10 mouse cellular contexts compared by ENCODE assay signal in genomic region chr7:45654424-45655047, GRCm38 (mm10). TPM values are rescaled to one million over a fixed set of nuclear protein-coding genes. Genes with fewer than 3 reads are reported as not detected.
DNase-seq lines count a peak whose midpoint lies in the region; ATAC-seq lines count a peak whose summit lies in the region.
"Had no signal": no experiment of that assay in that cellular context is flagged by ENCODE, and none has a peak within 500 bp of the region (broad histone marks: within the 10 kb centered on the region; RNA-seq: fewer than 3 reads in every experiment).

No protein-coding gene starts in this region.

- H3K4me2 ChIP-seq in lung, embryonic 15.5 days: peak overlapping the region; percentile 50
- peak overlapping the region; percentile 24; the same call in 1 of the 2 replicates for H3K4me2 ChIP-seq in forebrain, embryonic 12.5 days
- H3K4me2 ChIP-seq in liver, embryonic 11.5 days: peak overlapping the region; percentile 40
- peak overlapping the region; percentile 42 for H3K4me2 ChIP-seq in stomach, embryonic 16.5 days (ENCODE audit: low read depth, low read length)

- ATAC-seq in lung, embryonic 15.5 days (ENCODE audit: borderline replicate concordance, extremely low read depth, low FRiP score, low TSS enrichment): peak; percentile 46; the same call in 1 of the 2 replicates
- ATAC-seq in forebrain, embryonic 12.5 days (ENCODE audit: low FRiP score): peak; percentile 57; the same call in 1 of the 2 replicates
- ATAC-seq in liver, embryonic 11.5 days (replicated peaks; ENCODE audit: low FRiP score): no peak
- ATAC-seq in stomach, embryonic 16.5 days (ENCODE audit: insufficient read depth, low FRiP score): 0 out of 2 replicates have a peak, but pooled peaks have one; percentile 2
- no peak for ATAC-seq in megakaryocyte-erythroid progenitor cell, adult 5-6 weeks (replicated peaks; ENCODE audit: low FRiP score, low TSS enrichment, poor library complexity, severe bottlenecking)

- no peaks in the 10 kb centered on the region for H3K9me3 ChIP-seq in lung, embryonic 15.5 days
- H3K9me3 ChIP-seq in forebrain, embryonic 12.5 days: no peaks in the 10 kb centered on the region
- H3K9me3 ChIP-seq in liver, embryonic 11.5 days (ENCODE audit: control insufficient read depth, low read length): no peaks in the 10 kb centered on the region
- H3K9me3 ChIP-seq in stomach, embryonic 16.5 days (replicated peaks; ENCODE audit: control insufficient read depth, low read length): no peaks in the 10 kb centered on the region; the same call in 1 of the 2 replicates

- H3K4me3 ChIP-seq in lung, embryonic 15.5 days: peak overlapping the region; percentile 12; the same call in 1 of the 2 replicates
- peak overlapping the region; percentile 10; the same call in 1 of the 2 replicates for H3K4me3 ChIP-seq in forebrain, embryonic 12.5 days (replicated peaks)
- 0 out of 2 replicates have a peak overlapping the region, but pooled peaks have one; percentile 8 for H3K4me3 ChIP-seq in liver, embryonic 11.5 days (ENCODE audit: low read depth, low read length)
- H3K4me3 ChIP-seq in stomach, embryonic 16.5 days (replicated peaks; ENCODE audit: low read length): peak overlapping the region; percentile 12

- whole genome bisulfite sequencing in lung, embryonic 15.5 days: 26% methylated on average over 17 of the region's 17 CpGs
- WGBS in forebrain, embryonic 12.5 days: 27% methylated on average over 17 of the region's 17 CpGs
- 33% methylated on average over 17 of the region's 17 CpGs for WGBS in liver, embryonic 11.5 days
- 33% methylated on average over 17 of the region's 17 CpGs for WGBS in stomach, embryonic 16.5 days

- no peak overlapping the region for H3K9ac ChIP-seq in lung, embryonic 15.5 days
- no peak overlapping the region for H3K9ac ChIP-seq in forebrain, embryonic 12.5 days
- no peak overlapping the region for H3K9ac ChIP-seq in liver, embryonic 11.5 days (ENCODE audit: low read depth, low read length)
- peak overlapping the region; percentile 42 for H3K9ac ChIP-seq in stomach, embryonic 16.5 days (ENCODE audit: low read length)

- DNase-seq in lung, postnatal 14 days: no peak
- DNase-seq in liver, embryonic 11.5 days (ENCODE audit: low spot score): no peak
- no peak for DNase-seq in adrenal gland, postnatal 10 days
- no peak for DNase-seq in layer of hippocampus, postnatal 36 days
- DNase-seq: adrenal gland, postnatal 14 days; right cerebral cortex, postnatal 14 days had no signal

- no peaks in the 10 kb centered on the region for H3K36me3 ChIP-seq in lung, embryonic 15.5 days
- H3K36me3 ChIP-seq in forebrain, embryonic 12.5 days (replicated peaks): no peaks in the 10 kb centered on the region
- no peaks in the 10 kb centered on the region for H3K36me3 ChIP-seq in liver, embryonic 11.5 days (ENCODE audit: control insufficient read depth, insufficient read depth, low read length)
- no peaks in the 10 kb centered on the region for H3K36me3 ChIP-seq in stomach, embryonic 16.5 days (ENCODE audit: control insufficient read depth, insufficient read depth, low read length)

- no peaks in the 10 kb centered on the region for H3K27me3 ChIP-seq in lung, embryonic 15.5 days
- H3K27me3 ChIP-seq in forebrain, embryonic 12.5 days: no peaks in the 10 kb centered on the region
- no peaks in the 10 kb centered on the region for H3K27me3 ChIP-seq in liver, embryonic 11.5 days (replicated peaks; ENCODE audit: control insufficient read depth, insufficient read depth, low read length)
- H3K27me3 ChIP-seq in stomach, embryonic 16.5 days (ENCODE audit: control insufficient read depth, insufficient read depth, low read length): no peaks in the 10 kb centered on the region

- H3K4me1 ChIP-seq in lung, embryonic 15.5 days: peaks cover 7% of the 10 kb centered on the region
- peaks cover 9% of the 10 kb centered on the region for H3K4me1 ChIP-seq in forebrain, embryonic 12.5 days
- no peaks in the 10 kb centered on the region; the same call in 1 of the 2 replicates for H3K4me1 ChIP-seq in liver, embryonic 11.5 days (replicated peaks; ENCODE audit: control insufficient read depth, insufficient read depth, low read length)
- H3K4me1 ChIP-seq in stomach, embryonic 16.5 days (ENCODE audit: control insufficient read depth, insufficient read depth, low read length): peaks cover 8% of the 10 kb centered on the region

- H3K27ac ChIP-seq in lung, embryonic 15.5 days: no peak overlapping the region
- H3K27ac ChIP-seq in forebrain, embryonic 12.5 days: no peak overlapping the region
- H3K27ac ChIP-seq in liver, embryonic 11.5 days (ENCODE audit: low read depth, low read length): no peak overlapping the region
- peak overlapping the region; percentile 16; the same call in 1 of the 2 replicates for H3K27ac ChIP-seq in stomach, embryonic 16.5 days (ENCODE audit: low read length)

RNA-seq across cellular contexts. Expression of gene Fut2, which starts 11.7 kb away (rescaled TPM):
- 0.57 and 0.69 TPM in 2 replicates for polyA plus RNA-seq in lung, embryonic 15.5 days (2015; fragmentation: Nextera tagmentation; extraction: Ambion mirVana)
- polyA plus RNA-seq in forebrain, embryonic 12.5 days (2016; fragmentation: Nextera tagmentation; extraction: Ambion mirVana): 0.11 TPM in 1 of 2 replicates, not detected in the other
- 0.08 TPM in 1 of 2 replicates, not detected in the other for polyA plus RNA-seq in liver, embryonic 11.5 days (2014; fragmentation: Nextera tagmentation; extraction: Ambion mirVana)
- polyA plus RNA-seq in stomach, embryonic 16.5 days (2015; fragmentation: Nextera tagmentation; extraction: Ambion mirVana): 13.8 and 18.8 TPM in 2 replicates
- not detected for total RNA-seq in adrenal gland, postnatal 10 days (2021)
- total RNA-seq in layer of hippocampus, postnatal 36 days (2021): under 1 TPM in 1 of 2 experiments, not detected in 1; 0.18 TPM
- not detected in 2 replicates for total RNA-seq in megakaryocyte-erythroid progenitor cell, adult 5-6 weeks (2014; fragmentation: Nextera tagmentation)
- total RNA-seq in megakaryocyte-erythroid progenitor cell, adult 5-6 weeks (2017): not detected in 2 replicates
- total RNA-seq: adrenal gland, postnatal 14 days had no signal

RNA-seq across cellular contexts. Expression of gene Mamstr, which starts 14.8 kb away (rescaled TPM):
- polyA plus RNA-seq in lung, embryonic 15.5 days (2015; fragmentation: Nextera tagmentation; extraction: Ambion mirVana): 7.7 and 9.5 TPM in 2 replicates
- polyA plus RNA-seq in forebrain, embryonic 12.5 days (2016; fragmentation: Nextera tagmentation; extraction: Ambion mirVana): 2.6 and 3.1 TPM in 2 replicates
- 0.69 and 0.73 TPM in 2 replicates for polyA plus RNA-seq in liver, embryonic 11.5 days (2014; fragmentation: Nextera tagmentation; extraction: Ambion mirVana)
- polyA plus RNA-seq in stomach, embryonic 16.5 days (2015; fragmentation: Nextera tagmentation; extraction: Ambion mirVana): 10.9 and 14.2 TPM in 2 replicates
- total RNA-seq in adrenal gland, postnatal 10 days (2021): 10 to 100 TPM in 1 of 2 experiments, 1 to 10 TPM in 1; 8.3 to 13.2 TPM
- total RNA-seq in layer of hippocampus, postnatal 36 days (2021): 1 to 10 TPM; 2.3 to 2.8 TPM
- not detected in 2 replicates for total RNA-seq in megakaryocyte-erythroid progenitor cell, adult 5-6 weeks (2014; fragmentation: Nextera tagmentation)
- not detected in 2 replicates for total RNA-seq in megakaryocyte-erythroid progenitor cell, adult 5-6 weeks (2017)

RNA-seq across cellular contexts. Expression of gene Rasip1, which starts 27.2 kb away (rescaled TPM):
- 32.4 and 33.3 TPM in 2 replicates for polyA plus RNA-seq in lung, embryonic 15.5 days (2015; fragmentation: Nextera tagmentation; extraction: Ambion mirVana)
- 8.3 and 8.9 TPM in 2 replicates for polyA plus RNA-seq in forebrain, embryonic 12.5 days (2016; fragmentation: Nextera tagmentation; extraction: Ambion mirVana)
- 8.0 and 9.3 TPM in 2 replicates for polyA plus RNA-seq in liver, embryonic 11.5 days (2014; fragmentation: Nextera tagmentation; extraction: Ambion mirVana)
- 3.3 and 4.4 TPM in 2 replicates for polyA plus RNA-seq in stomach, embryonic 16.5 days (2015; fragmentation: Nextera tagmentation; extraction: Ambion mirVana)
- total RNA-seq in adrenal gland, postnatal 10 days (2021): 10 to 100 TPM; 35.6 to 37.9 TPM
- total RNA-seq in layer of hippocampus, postnatal 36 days (2021): 1 to 10 TPM; 6.1 to 6.6 TPM
- total RNA-seq in megakaryocyte-erythroid progenitor cell, adult 5-6 weeks (2014; fragmentation: Nextera tagmentation): not detected in 2 replicates
- total RNA-seq in megakaryocyte-erythroid progenitor cell, adult 5-6 weeks (2017): not detected in 2 replicates

RNA-seq across cellular contexts. Expression of gene Ntn5, which starts 29.3 kb away (rescaled TPM):
- 0.52 and 0.69 TPM in 2 replicates for polyA plus RNA-seq in lung, embryonic 15.5 days (2015; fragmentation: Nextera tagmentation; extraction: Ambion mirVana)
- polyA plus RNA-seq in forebrain, embryonic 12.5 days (2016; fragmentation: Nextera tagmentation; extraction: Ambion mirVana): 0.23 and 0.33 TPM in 2 replicates
- polyA plus RNA-seq in liver, embryonic 11.5 days (2014; fragmentation: Nextera tagmentation; extraction: Ambion mirVana): 0.23 TPM in 1 of 2 replicates, not detected in the other
- polyA plus RNA-seq in stomach, embryonic 16.5 days (2015; fragmentation: Nextera tagmentation; extraction: Ambion mirVana): 0.55 and 1.2 TPM in 2 replicates
- under 1 TPM in 1 of 2 experiments, not detected in 1; 0.39 TPM for total RNA-seq in adrenal gland, postnatal 10 days (2021)
- total RNA-seq in layer of hippocampus, postnatal 36 days (2021): 1 to 10 TPM; 5.5 to 6.0 TPM
- total RNA-seq in megakaryocyte-erythroid progenitor cell, adult 5-6 weeks (2014; fragmentation: Nextera tagmentation): not detected in 2 replicates
- not detected in 2 replicates for total RNA-seq in megakaryocyte-erythroid progenitor cell, adult 5-6 weeks (2017)
- total RNA-seq: adrenal gland, postnatal 14 days had no signal

RNA-seq across cellular contexts. Expression of gene Izumo1, which starts 32.9 kb away (rescaled TPM):
- 0.15 and 0.29 TPM in 2 replicates for polyA plus RNA-seq in lung, embryonic 15.5 days (2015; fragmentation: Nextera tagmentation; extraction: Ambion mirVana)
- 0.13 TPM in 1 of 2 replicates, not detected in the other for polyA plus RNA-seq in forebrain, embryonic 12.5 days (2016; fragmentation: Nextera tagmentation; extraction: Ambion mirVana)
- polyA plus RNA-seq in liver, embryonic 11.5 days (2014; fragmentation: Nextera tagmentation; extraction: Ambion mirVana): 0.21 and 0.22 TPM in 2 replicates
- polyA plus RNA-seq in stomach, embryonic 16.5 days (2015; fragmentation: Nextera tagmentation; extraction: Ambion mirVana): 0.15 TPM in 1 of 2 replicates, not detected in the other
- under 1 TPM; 0.39 to 0.73 TPM for total RNA-seq in adrenal gland, postnatal 10 days (2021)
- total RNA-seq in layer of hippocampus, postnatal 36 days (2021): not detected
- not detected in 2 replicates for total RNA-seq in megakaryocyte-erythroid progenitor cell, adult 5-6 weeks (2014; fragmentation: Nextera tagmentation)
- not detected in 2 replicates for total RNA-seq in megakaryocyte-erythroid progenitor cell, adult 5-6 weeks (2017)

Comparison
In these comparisons a context has a peak if more than half of its experiments do, and no peak if none do; other contexts are left out.
1. ATAC-seq: peak in lung, embryonic 15.5 days (single experiment), forebrain, embryonic 12.5 days (single experiment) and stomach, embryonic 16.5 days (single experiment); none in liver, embryonic 11.5 days (single experiment) and megakaryocyte-erythroid progenitor cell, adult 5-6 weeks (single experiment).
2. Peak in every context shown above with its lines, with median percentiles within 50 percentile points of each other: H3K4me2 ChIP-seq and H3K4me3 ChIP-seq.